Mouse (Mus musculus) adrenal gland, adult 2 months (tissue): Measurements from ENCODE around the gene Arid1b. TPM values are rescaled to one million over a fixed set of nuclear protein-coding genes. Genes with fewer than 3 reads are reported as not detected.
A peak's percentile ranks its signal among the peaks of the same experiment; 100 is the strongest.

Experiments used
- DNase-seq: peaks from one replicate; pipeline ENCODE4 v3.0.0; 2021
- polyA plus RNA-seq: library from polyadenylated mRNA; depleted of rRNA; stranded (reverse); fragments of >200 nt; gene quantifications from 2 replicates; pipeline ENCODE4 v1.2.3, GENCODE M21; 2012
- total RNA-seq, 2 experiments: library from RNA; stranded (reverse); gene quantifications; 2 replicates each; pipeline ENCODE4 v1.2.3; 2021

Gene Arid1b
- total and polyA plus RNA-seq, 3 experiments = 52.1 to 174 (median 83.8) TPM

DNA sequence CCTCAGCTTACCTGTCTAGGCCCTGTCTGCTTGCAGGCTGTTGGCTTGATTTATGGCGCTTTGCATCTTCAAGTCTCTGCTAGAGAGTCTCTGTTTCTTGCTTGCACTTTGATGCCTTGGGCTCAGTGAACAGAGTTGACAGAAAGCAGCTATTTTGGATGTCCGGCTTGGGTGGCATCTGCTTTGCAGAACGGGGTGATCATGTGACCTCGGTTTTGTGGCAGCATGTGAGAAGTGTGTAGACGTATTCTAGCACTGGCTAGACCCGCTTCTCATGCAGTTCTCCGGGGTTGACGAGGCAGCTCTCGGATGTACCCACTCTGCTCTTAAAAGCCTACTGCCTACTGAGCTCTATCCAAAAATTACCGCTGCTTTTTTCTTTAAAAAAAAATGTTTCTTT is 22.9 kb downstream of the Arid1b start:
- DNase-seq = no peak

DNA sequence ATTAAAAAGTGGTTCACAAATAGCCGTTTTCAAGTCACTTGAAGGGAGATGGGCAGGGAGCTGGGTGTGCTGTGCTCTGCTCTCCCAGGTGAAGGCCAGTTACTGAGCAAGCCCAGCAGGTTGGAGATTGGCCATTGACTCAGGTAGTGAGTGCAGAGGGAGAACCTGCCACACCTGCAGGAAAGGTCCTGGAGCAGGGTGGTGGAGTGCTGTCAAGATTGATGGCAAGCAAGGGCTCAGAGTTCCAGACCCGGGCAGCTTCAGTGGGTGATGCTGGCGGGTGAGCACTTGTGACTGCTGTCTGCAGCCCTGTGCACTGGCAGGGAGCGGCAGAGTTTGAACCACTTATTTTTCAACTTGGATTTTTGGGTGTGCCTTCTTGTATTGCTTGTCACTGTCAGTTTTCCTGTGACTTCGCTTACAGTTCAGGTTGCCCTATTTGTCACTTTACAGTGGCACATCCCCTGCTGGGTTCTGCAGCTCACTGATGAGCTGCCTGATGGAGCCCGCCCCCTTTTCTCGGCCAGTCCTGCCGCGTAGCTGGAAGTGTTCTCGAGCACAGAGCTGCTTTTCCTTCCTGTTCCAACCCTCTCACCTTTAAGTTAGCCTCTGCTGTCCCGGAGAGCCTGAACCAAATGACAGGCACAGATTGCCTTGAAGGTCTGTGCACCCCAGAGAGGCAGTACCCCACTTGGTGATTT is 27.3 kb downstream of the Arid1b start:
- DNase-seq = no peak

DNA sequence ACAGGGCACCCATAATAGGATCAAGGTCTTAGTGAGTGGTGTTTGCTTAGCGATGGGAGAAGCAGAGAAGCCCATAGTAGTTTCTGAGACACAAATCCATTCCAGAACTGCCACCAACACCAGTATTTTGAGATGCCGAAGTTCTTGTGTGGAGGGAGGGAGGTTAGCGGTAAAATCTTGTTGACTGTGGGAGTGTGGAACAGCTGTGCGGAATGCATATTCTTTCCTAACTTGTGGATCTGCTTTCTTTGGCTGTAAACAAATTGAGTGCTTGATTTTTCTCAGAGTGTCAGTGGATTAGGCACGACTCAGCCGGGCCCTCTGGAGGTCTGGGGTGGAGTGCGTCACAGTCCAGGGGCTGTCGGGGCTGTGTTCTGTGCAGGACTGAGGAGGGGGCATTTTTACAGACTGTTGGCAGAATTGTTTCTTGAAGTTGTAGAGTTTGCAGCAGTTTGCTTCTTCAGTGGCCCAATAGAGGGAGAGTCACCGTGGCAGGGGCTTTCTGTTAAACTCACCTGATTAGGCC is 27.9 kb downstream of the Arid1b start:
- DNase-seq = no peak

DNA sequence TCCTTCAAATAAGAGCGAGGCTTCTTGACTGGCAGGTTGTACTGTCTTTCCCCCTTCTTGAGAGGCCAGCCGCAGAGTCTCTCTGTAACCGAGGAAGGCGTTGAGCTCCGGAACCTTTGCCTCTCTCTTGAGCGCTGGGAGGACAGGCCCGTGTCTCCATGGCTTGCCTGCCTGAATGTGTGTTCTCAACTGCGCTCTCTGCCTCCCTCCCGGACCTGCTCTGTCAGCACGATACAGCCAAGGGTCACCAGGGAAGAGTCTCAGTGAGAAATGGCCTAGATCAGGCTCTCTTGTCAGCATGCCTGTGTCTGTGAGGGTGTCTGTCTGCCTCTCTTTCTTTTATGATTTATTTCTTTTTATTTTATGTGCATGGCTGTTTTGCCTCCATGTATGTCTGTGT is 29.6 kb downstream of the Arid1b start:
- DNase-seq = no peak

DNA sequence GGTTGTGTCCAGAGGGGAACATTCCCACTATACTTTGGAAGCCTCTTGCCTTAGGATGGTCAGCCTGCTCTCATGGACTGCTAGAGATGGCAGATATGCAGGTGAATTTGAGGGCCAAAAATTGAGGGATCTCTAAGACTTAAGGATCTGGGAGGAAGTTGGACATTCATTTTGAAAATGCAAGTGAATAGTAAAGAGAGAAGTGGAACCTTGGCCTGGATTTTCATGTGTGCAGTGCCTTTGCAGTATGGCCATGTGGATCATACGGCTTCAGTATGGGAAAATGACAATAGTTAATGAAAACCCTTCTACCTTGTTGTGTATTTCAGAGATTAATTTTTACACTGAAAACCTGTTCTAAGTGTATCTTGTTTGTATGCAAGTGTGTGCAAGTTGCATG is 31.3 kb downstream of the Arid1b start:
- no peak for DNase-seq

DNA sequence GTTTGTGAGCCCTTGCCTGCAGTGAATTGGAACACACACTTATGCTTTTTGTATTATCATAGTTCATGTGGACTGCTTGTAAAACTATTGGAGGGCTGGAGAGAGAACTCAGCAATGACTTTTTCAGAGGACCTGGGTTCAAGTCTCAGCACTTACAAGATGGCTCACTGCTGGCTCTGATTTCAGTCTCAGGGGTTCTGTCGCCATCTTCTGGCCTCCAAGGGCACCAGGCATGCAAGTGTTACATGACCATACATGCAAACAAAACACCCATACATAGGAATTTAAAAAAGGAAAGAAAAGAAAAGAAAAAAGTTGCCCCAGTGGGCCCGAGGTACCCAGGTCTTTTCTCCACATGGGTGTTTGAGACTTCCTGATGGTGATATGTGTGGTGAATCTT is 32.4 kb downstream of the Arid1b start:
- DNase-seq = no peak

DNA sequence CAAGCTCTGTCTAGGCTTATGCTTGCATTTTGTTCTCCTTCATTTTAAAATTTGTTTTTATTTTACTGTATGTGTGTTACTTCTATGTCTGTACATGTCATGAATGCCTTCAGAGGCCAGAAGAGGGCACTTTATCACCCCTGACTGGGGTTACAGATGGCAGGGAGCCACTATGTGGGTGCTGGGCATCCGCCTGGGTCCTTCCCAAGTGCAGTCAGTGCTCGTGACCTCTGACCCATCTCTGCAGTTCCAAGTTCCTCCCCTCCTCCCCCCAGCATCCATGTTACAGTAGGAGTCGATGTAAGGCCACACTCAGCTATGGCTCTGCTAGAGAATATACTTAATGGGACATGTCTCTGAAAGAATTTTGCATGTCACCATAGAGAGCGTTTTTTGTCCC is 35.0 kb downstream of the Arid1b start:
- DNase-seq = no peak

DNA sequence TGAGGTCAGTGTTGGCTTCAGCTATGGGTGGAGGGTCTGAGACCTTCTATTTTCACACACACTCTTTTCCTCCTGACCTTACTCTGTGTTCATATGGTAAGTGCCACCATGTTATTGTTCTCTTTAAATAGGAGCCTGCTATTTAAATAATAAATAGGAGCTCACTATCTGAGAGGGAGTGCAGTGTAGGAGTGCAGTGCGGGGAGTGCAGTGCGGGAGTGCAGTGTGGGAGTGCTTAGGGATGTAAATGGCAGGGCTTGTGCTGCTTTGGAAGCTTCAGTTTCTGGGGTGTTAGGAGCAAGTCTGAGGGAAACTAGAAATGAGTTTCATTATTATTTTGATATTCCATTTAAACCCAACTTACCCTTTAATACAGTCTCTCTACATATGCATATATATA is 36.2 kb downstream of the Arid1b start:
- DNase-seq = no peak

DNA sequence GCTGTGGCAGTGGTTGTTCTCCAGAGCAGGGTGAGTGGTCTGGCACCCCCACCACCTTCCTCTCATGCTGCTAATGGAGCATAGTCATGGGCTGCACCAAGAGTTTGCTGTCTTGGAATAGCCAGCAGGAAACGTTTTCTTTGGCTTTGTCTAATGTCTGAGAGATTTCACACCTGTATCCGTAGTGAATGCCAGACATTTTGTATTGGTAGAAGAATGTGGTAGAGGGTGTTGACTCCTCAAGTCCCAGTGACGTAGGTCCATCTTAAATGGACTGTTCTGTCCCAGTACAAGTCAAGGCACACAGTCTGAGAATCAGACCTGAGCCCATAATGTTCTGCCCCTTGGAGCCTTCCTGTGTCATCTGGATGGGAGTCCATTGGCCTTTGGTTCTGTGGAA is 39.2 kb downstream of the Arid1b start:
- DNase-seq = no peak

DNA sequence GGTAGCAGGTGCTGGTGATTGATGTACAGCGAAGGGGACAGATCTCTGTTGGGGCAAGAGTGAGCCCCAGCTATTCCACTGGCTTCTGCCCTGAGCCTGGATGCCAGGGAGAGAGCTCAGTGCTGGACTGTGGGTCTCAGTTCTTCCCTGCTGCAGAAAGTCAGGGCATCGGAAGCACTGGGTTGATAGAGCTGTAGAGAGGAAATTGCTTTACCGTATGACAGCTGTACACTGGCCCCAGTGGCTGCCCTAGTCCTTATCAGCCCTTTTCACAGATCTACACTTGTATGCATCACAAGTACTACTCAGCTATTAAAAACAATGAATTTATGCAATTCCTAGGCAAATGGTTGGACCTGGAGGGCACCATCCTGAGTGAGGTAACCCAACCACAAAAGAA is 40.1 kb downstream of the Arid1b start:
- DNase-seq = no peak

DNA sequence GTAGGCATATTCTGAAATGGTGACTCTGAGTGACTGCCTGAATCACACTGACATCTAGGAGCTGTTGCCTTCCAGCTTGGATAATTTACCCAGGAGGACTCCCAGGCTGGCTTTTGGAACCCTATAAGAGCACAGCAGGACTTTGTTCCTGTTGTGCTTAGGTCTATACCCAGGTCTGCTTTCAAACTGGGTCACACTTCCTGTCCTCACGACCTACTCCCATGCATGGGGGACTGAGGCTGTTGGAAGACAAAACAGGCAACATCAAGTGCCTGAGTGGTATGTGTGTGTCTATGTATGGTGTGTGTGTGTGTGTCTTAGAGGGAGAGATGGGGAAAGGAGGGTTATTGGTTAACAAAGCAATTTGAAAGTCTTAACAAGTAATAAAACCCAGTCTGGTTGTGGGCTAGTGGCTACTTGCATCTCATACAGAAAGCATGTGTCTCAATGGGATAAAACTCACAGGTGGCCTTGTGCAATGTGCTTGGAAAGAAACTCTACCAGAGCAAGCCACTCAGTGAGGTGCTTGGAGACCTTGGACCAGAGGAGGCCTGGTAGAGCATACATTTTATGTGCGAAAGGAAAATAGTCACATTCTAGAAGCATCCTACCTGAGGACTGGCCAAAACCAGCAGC is 42.2 kb downstream of the Arid1b start:
- DNase-seq = no peak

DNA sequence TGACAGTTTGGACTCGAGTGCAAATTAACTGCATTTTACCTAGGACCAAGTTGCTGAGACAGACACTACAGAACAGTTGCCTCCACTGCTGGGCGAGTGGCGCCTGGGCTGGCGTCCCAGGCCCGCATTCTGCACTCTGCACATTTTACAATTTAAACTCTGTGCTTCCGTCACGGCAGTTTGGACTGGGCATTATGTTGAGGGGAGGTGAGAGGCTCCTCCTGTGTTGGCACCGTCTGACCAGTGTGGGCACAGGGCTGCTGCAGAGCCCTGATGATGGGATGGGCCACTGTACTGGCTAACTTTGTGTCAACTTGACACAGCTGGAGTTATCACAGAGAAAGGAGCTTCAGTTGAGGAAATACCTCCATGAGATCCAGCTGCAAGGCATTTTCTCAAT is 43.1 kb downstream of the Arid1b start:
- DNase-seq = no peak

DNA sequence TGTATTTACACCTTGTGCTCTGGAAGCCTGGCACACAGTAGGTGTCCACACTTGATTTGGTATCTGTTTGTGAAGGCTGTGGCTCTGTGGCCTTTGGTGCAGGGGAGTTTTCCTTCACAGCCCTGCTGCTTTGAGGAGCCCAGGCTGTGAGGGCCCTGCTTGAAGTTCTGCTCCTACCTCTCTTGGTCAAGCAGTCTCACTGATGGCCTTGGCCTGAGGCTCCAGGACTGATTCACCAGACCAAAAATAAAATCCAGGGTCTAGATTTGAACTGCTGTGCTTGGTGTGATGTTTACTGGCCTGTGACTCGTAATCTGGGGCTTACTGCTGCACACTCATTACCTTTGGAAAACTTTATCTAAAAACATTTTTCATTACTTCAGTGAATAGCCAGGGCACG is 45.7 kb downstream of the Arid1b start:
- DNase-seq = peak; percentile 76

DNA sequence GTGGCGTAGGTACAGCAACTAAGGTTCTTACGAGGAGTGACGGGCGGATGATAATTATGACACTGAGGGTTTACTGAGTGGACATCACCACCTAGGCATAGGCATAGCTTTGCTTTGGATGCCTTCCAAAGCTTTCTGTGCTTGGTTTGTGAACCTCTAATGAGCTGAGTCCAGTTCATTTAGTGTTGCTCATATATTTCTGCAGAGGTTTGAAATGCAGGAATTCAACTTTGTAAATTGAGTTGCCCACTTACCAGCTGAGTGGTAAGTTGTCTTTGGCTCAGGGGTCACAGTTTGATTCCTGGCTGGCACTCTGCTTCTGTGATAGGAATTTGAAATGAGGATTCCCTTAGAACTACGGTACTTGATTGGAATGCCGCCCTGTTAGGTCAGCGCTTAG is 49.7 kb downstream of the Arid1b start:
- DNase-seq = no peak

DNA sequence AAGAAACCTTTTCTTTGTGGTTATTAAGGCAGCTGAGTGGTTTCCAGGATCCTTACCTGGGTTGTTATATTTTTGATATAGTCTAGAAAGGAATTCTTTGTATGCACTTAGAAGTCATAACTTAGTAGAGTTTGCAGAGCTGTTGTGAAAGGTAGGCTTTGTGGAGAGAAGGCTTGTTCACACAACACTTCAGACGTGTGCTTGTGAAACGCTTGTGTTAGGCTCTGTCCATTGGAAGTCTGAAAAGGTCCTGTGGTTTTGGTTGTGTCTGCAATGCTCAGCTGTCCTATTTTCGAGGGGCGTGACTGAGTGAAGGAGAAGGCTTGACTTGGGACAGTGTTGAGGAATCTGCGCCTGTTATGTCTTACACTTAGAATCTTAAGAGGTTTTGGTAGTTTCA is 51.5 kb downstream of the Arid1b start:
- DNase-seq = no peak

DNA sequence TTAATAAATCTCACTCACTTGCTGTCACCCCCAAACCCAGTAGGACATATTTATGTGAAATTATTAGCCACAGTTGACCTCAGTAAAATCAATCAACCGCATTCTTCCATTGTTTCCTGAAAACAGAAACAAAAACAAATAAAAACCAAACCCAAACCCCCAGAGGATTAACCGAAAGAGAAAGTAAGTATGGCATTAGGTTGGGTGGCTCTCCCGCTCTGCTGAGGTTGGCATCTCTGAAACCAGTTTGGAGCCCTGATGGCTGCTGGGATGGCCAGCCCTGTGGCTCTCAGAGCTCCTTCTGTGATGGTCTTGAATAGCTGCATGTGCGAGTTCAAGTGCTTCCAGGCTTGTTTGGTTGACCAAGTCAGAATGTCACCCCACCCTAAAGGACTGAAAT is 53.2 kb downstream of the Arid1b start:
- DNase-seq = no peak

DNA sequence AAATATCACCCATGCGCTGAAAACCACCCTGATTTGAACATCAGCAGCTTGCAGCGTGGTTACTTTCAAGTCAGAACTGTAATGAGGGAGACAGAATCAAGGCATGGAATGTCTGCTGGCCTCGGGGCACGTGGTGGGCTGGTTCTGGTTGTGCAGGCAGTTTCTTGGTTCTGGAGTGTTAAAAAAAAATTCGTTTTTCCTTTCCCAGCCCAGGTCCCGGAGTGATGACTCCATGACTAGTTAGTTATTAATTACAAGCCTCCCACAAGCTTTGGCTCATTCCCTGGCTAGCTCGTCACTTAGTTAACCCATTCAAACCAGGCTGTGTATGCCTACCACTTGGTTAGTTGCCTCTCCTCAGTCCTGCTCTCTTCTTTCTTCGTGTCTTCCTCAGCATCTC is 56.1 kb downstream of the Arid1b start:
- DNase-seq = no peak

DNA sequence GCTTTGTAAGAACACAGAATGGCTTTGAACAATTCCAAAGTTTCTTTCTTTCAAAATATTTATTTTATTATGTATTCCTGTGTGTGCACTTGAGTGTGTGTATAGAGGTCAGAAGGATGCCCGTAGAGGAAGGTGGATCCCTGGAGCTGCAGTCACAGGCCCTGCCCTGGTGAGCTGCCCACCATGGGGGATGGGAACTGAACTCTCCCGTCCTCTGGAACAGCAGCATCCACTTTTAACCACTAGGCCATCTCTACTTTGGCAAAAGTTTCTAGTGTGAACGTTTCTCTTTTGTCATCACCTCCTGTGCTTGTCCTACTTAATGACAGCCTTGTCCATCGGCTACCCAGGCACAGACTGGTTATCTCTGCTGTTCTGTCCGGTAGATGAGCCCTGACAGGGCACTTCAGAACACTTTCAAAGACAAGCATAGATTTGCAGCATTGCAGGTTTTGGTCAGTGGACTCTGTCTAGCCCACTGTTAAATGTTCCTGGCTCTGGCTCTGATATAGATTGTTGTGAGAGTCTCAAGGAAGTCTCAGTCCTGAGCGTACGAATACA is 56.9 kb downstream of the Arid1b start:
- no peak for DNase-seq

DNA sequence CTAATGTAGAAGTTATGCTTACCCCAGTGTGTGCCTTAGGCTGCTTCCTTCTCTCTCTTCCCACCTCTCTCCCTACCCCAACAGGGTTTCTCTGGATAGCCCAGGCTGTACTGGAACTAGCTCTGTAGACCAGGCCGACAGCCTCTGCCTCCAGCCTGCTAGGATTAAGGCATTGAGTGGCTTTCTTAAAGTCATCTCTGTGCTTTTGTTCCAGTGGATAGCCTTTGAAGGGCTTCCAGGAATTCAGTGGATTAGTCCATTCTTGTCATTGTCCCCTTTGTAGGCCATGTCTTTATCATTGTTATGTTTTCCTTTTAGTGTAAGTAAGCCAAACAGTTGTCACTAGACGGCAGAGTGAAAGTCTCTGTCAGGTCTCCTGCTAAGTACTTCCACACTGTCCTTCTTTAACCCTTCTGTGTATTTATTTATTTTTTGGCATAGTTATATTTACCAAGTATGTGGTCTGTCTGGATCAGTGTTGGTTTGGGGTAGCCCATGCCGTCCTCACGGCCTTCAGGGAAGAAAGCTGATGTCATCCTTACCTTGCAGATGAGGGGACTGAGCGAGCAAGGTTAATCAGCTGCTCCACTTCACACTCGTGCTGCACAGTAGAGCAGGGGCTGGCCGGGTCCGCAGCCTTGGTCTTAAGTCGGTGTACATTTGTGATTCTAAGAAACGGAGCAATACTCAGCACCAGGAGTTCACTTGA is 58.1 kb downstream of the Arid1b start:
- no peak for DNase-seq

DNA sequence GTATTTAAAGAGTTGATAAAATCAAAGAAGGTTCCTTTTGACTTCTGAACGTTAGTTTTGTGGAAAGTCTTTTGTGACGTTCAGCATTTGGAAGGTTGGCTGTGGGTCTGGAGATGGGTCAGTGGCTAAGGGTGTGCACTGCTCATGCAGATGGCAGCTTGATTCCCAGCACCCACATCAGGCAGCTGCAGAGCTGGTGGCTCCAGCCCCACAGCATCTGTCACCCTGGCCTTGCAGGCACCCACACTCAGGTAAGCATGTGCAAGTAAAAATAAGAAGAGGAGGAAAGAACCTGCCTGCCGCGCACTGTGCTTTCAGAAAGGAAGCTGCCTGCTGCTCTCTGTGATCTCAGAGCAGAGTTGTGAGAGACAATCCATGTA is 58.7 kb downstream of the Arid1b start:
- DNase-seq = no peak

DNA sequence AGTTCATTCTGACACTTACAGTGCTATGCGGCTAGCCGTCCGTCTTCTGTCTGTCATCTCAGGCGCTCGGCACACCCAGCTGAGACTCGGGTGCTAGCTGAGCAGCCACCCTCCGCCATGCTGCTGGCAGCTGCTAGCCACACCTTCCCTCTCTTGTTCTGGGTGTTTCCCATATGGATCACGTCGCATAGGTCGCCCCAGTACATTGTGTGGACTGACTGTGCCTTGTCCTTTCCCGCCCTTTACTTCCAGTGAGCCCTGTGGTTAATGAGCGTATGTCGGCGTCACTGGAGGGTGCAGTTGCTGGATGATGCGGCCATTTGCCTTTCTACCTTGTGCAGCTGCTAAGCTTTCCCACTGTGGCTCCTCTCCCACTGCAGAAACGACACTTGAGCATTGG is 59.1 kb downstream of the Arid1b start:
- DNase-seq = no peak

DNA sequence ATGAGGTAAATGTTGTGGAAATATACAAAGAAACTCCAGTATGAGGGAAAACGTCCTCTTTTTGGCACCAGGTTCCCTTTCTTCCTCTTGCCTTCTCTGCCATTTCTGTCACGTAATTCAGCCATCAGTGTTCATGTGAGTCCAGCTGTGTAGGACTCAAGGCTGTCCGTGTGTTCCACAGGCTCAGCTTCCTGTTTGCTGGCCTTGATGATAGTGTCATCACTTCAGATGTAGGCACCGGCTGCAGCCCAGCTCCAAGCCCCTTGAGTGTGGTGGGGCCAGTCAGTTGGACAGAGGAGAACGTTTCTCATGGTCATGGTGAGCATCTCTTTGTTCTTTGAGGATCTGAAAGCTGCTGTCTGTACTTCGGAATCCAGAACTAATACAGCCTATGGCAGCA is 61.3 kb downstream of the Arid1b start:
- peak; percentile 35 for DNase-seq

DNA sequence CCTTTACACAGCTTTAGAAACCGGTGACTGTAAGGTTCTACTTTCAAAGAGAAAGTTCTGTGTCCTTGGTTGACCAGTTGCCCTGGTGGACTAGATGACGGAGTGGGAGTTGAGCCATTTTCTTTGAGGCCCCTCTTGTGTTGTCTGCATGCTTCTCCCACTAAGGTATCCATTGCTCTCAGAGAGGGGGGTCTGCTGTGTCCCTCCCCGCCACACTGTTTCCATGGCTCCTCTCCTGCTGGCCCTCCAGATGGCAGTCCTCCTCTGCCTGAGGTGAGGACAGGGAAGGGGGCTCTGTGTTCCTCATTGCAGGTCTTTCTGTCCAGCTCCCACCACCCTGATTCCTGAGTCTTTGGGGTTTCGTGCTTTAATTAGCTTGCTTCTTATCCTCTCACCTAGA is 62.5 kb downstream of the Arid1b start:
- no peak for DNase-seq
